Comparison of ENCODE assay signal across 9 mouse cellular contexts in genomic region chr1:91054815-91055214, GRCm38 (mm10). TPM values are rescaled to one million over a fixed set of nuclear protein-coding genes. Genes with fewer than 3 reads are reported as not detected.
DNase-seq lines count a peak whose midpoint lies in the region; ATAC-seq and TF ChIP-seq lines count a peak whose summit lies in the region.
"Had no signal": no experiment of that assay in that cellular context is flagged by ENCODE, and none has a peak within 500 bp of the region (broad histone marks: within the 10 kb centered on the region; RNA-seq: fewer than 3 reads in every experiment).

No protein-coding gene starts in this region.

- H3K9ac ChIP-seq in neural tube, embryonic 13.5 days = no peak overlapping the region
- no peak overlapping the region for H3K9ac ChIP-seq in liver, embryonic 14.5 days (replicated peaks)
- H3K9ac ChIP-seq in stomach, postnatal 0 days (ENCODE audit: low read length) = peak overlapping the region; percentile 53

- WGBS in neural tube, embryonic 13.5 days = 85% methylated on average over 3 of the region's 3 CpGs
- WGBS in liver, embryonic 14.5 days (ENCODE audit: insufficient replicate concordance) = 29% methylated on average over 3 of the region's 3 CpGs
- WGBS in stomach, postnatal 0 days = 45% methylated on average over 3 of the region's 3 CpGs

- intact Hi-C loops in left cerebral cortex, postnatal 36 days (cut with DNase I) = no loop called here

- H3K4me2 ChIP-seq in neural tube, embryonic 13.5 days = peak overlapping the region; percentile 26
- peak overlapping the region; percentile 64 for H3K4me2 ChIP-seq in liver, embryonic 14.5 days (ENCODE audit: low read depth)
- peak overlapping the region; percentile 83 for H3K4me2 ChIP-seq in stomach, postnatal 0 days (replicated peaks; ENCODE audit: low read depth)

- TF ChIP-seq EP300 in liver, embryonic 14.5 days (IDR thresholded peaks at IDR 0.05; ENCODE audit: low read depth) = no peak
- no peak for TF ChIP-seq EP300 in stomach, postnatal 0 days (optimal IDR thresholded peaks at IDR 0.05)

- H3K9me3 ChIP-seq in neural tube, embryonic 13.5 days = no peaks in the 10 kb centered on the region
- no peaks in the 10 kb centered on the region for H3K9me3 ChIP-seq in liver, embryonic 14.5 days (ENCODE audit: control insufficient read depth, low read length)
- no peaks in the 10 kb centered on the region for H3K9me3 ChIP-seq in stomach, postnatal 0 days (ENCODE audit: control insufficient read depth, low read length)
- H3K9me3 ChIP-seq: midbrain, embryonic 10.5 days had no signal

- no peak overlapping the region for H3K4me3 ChIP-seq in neural tube, embryonic 13.5 days
- peak overlapping the region in 1 of 2 experiments; percentile 58; a peak in 2 of 4 replicates for H3K4me3 ChIP-seq in liver, embryonic 14.5 days (ENCODE audit: insufficient read depth in 1 of 2, low read depth in 2 of 2, low read length in 2 of 2)
- peak overlapping the region; percentile 60 for H3K4me3 ChIP-seq in stomach, postnatal 0 days (ENCODE audit: low read depth, low read length)

- H3K4me1 ChIP-seq in neural tube, embryonic 13.5 days (replicated peaks) = peaks cover 31% of the 10 kb centered on the region
- H3K4me1 ChIP-seq in liver, embryonic 14.5 days (replicated peaks; ENCODE audit: control insufficient read depth in 2 of 2, insufficient read depth in 2 of 2, low read length in 1 of 2) = peaks cover 0 to 31% of the 10 kb centered on the region in 2 experiments; a peak in 2 of 4 replicates
- peaks cover 21% of the 10 kb centered on the region for H3K4me1 ChIP-seq in stomach, postnatal 0 days (replicated peaks; ENCODE audit: control insufficient read depth, insufficient read depth)

- H3K27me3 ChIP-seq in neural tube, embryonic 13.5 days = peaks cover 30% of the 10 kb centered on the region
- no peaks in the 10 kb centered on the region; the same call in none of the 2 replicates for H3K27me3 ChIP-seq in liver, embryonic 14.5 days (ENCODE audit: control insufficient read depth, insufficient read depth, low read length)
- no peaks in the 10 kb centered on the region for H3K27me3 ChIP-seq in stomach, postnatal 0 days (ENCODE audit: control insufficient read depth, insufficient read depth, low read length)

- H3K36me3 ChIP-seq in neural tube, embryonic 13.5 days = no peaks in the 10 kb centered on the region
- H3K36me3 ChIP-seq in liver, embryonic 14.5 days (replicated peaks; ENCODE audit: control insufficient read depth, insufficient read depth, low read depth) = no peaks in the 10 kb centered on the region
- no peaks in the 10 kb centered on the region for H3K36me3 ChIP-seq in stomach, postnatal 0 days (ENCODE audit: control insufficient read depth, insufficient read depth, low read length)
- H3K36me3 ChIP-seq: midbrain, embryonic 10.5 days had no signal

- no peak overlapping the region for H3K27ac ChIP-seq in neural tube, embryonic 13.5 days (replicated peaks)
- H3K27ac ChIP-seq in liver, embryonic 14.5 days = no peak overlapping the region
- H3K27ac ChIP-seq in stomach, postnatal 0 days (replicated peaks) = peak overlapping the region; percentile 81
- H3K27ac ChIP-seq: midbrain, embryonic 10.5 days had no signal

- no peak for ATAC-seq in CD4-positive, CD25-positive, alpha-beta regulatory T cell, adult 4 months
- ATAC-seq in neural tube, embryonic 13.5 days (ENCODE audit: low read depth) = no peak
- ATAC-seq in liver, embryonic 14.5 days (ENCODE audit: insufficient read depth) = no peak
- ATAC-seq in stomach, postnatal 0 days (ENCODE audit: low FRiP score, low TSS enrichment) = no peak

- no peak for TF ChIP-seq CTCF in liver, embryonic 14.5 days (IDR thresholded peaks at IDR 0.05; ENCODE audit: low read depth)
- no peak for TF ChIP-seq CTCF in stomach, postnatal 0 days (IDR thresholded peaks at IDR 0.05; ENCODE audit: low read depth)

- DNase-seq in CD4-positive, CD25-positive, alpha-beta regulatory T cell, adult 2 months (ENCODE audit: low read depth, low spot score) = peak; percentile 56
- no peak for DNase-seq in neural tube, embryonic 10.5 days (ENCODE audit: extremely low spot score, low spot score)
- DNase-seq in liver, embryonic 14.5 days (ENCODE audit: low read depth in 3 of 3, low spot score in 3 of 3) = no peak
- no peak for DNase-seq in stomach, postnatal 0 days (ENCODE audit: low spot score)
- DNase-seq in right cerebral cortex, postnatal 36 days (ENCODE audit: low spot score in 2 of 2) = no peak
- DNase-seq in left cerebral cortex, postnatal 36 days (ENCODE audit: low spot score in 2 of 2) = no peak

RNA-seq across cellular contexts. Expression of gene Lrrfip1, which starts 56.3 kb away (rescaled TPM):
- 100 to 1,000 TPM; 175 to 217 TPM for polyA plus RNA-seq in CD4-positive, CD25-positive, alpha-beta regulatory T cell, adult 4 months (2017; shearing (Covaris generic))
- polyA plus RNA-seq in neural tube, embryonic 13.5 days (2015; fragmentation: Nextera tagmentation; extraction: Ambion mirVana) = 33.7 and 34.6 TPM in 2 replicates
- 4.6 and 9.4 TPM in 2 replicates for polyA plus RNA-seq in liver, embryonic 14.5 days (2012; rRNA removed)
- 10.0 and 12.5 TPM in 2 replicates for polyA plus RNA-seq in liver, embryonic 14.5 days (2014; fragmentation: Nextera tagmentation; extraction: Ambion mirVana)
- polyA plus RNA-seq in stomach, postnatal 0 days (2015; fragmentation: Nextera tagmentation; extraction: Ambion mirVana) = 69.4 and 79.0 TPM in 2 replicates
- 10 to 100 TPM; 56.6 to 78.7 TPM for total RNA-seq in left cerebral cortex, postnatal 36 days (2021)

Comparison
In these comparisons a context has a peak if more than half of its experiments do, and no peak if none do; other contexts are left out.
1. H3K4me2 ChIP-seq: peak in every context shown above with its lines; median percentile 83 in stomach, postnatal 0 days; 64 in liver, embryonic 14.5 days; 26 in neural tube, embryonic 13.5 days.